Mouse (Mus musculus) megakaryocyte, embryonic 14.5 days (primary cell): ENCODE data around the gene Gm20481.

Experiments used
- FLI1 ChIP-seq: IDR thresholded peaks from 2 replicates; pipeline ENCODE4 v1.6.1; 2012; ENCODE audit warnings: low read length, inconsistent platforms, mixed read lengths
- GATA1 ChIP-seq: IDR thresholded peaks from 3 replicates; pipeline ENCODE4 v1.6.1; 2012; ENCODE audit warnings: mixed read lengths, low read length, inconsistent platforms, borderline replicate concordance

GRCm38 (mm10) chr17:34924258-34924657 is 45.5 kb upstream of the Gm20481 start:
- TF ChIP-seq GATA1: no peak
- TF ChIP-seq FLI1: no peak
